Mouse (Mus musculus) thymus, adult 2 months (tissue): ENCODE results near the gene Lancl3.
"Not testable (repeated sequence)": the region's sequence is repeated elsewhere in the genome, so short reads cannot be mapped to it uniquely, and the experiment has no call there.

Source experiments
- CTCF ChIP-seq: fragments of 200-500 bp; IDR thresholded peaks from 2 replicates; pipeline ENCODE4 v1.5.1; 2012; ENCODE audit warnings: mild to moderate bottlenecking, control low read depth, low read length, moderate library complexity, borderline replicate concordance; ENCODE audit not compliant: control insufficient read depth, poor library complexity, insufficient read depth; ENCODE audit errors: extremely low read depth
- POLR2A ChIP-seq: fragments of 200-500 bp; IDR thresholded peaks from 2 replicates; pipeline ENCODE4 v1.6.1; 2012; ENCODE audit warnings: mild to moderate bottlenecking, low read length, control low read depth, moderate library complexity; ENCODE audit not compliant: control insufficient read depth, poor library complexity, insufficient read depth; ENCODE audit errors: extremely low read depth

- TF ChIP-seq CTCF, POLR2A: not testable (repeated sequence)
Measured at GRCm38 (mm10) chrX:9293140-9293829, 93.6 kb downstream of the Lancl3 start.
